Mouse (Mus musculus) lung, postnatal 25 days (tissue): Measurements from ENCODE around the gene Calhm3.

Source experiments
- DNase-seq: peaks from one replicate; pipeline ENCODE4 v3.0.0; 2022; ENCODE audit warnings: low spot score

Calhm3 gene

GRCm38 (mm10) chr19:47118634-47119033 lies 38.9 kb downstream of the Calhm3 start:
- no peak for DNase-seq

DNA sequence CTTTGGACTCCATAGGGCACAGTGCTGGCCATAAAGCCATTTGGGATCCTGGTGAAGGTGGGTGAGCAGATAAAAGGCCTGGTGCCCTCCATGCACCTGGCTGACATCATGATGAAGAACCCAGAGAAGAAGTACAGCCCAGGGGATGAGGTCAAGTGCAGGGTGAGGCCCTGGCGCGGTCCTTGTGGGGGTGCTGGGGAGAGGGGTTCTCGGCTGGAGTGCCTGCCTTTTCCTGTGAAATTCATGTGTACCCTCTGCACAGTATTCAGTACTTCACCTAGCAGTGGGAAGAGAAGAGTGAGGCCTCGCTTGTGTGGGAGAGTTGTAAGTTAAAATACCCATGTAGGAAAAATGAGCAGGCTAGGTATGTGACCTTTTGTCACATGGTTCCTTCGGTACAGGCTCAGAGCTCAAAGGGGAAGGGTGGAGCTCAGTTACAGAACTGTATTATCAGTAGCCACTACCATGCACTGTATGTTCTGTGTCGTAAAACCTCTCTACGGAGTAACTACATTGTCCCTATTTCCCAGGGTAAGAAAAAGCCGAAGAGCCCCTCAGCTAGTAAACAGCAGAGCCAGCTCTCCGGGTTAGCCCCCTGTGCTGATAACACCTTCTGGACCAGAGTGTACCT lies 52.8 kb downstream of the Calhm3 start:
- no peak for DNase-seq
